Mouse (Mus musculus) olfactory bulb, adult 2 months (tissue): ENCODE data around the gene Kif21a. TPM values are rescaled to one million over a fixed set of nuclear protein-coding genes. Genes with fewer than 3 reads are reported as not detected.

ENCODE experiments used
- H3K27ac ChIP-seq: fragments of 200-500 bp; 2 replicates; pipeline ENCODE4 v1.5.1; 2012; ENCODE audit warnings: low read depth, low read length; ENCODE audit not compliant: insufficient read depth
- H3K4me1 ChIP-seq: fragments of 200-500 bp; 2 replicates; pipeline ENCODE4 v1.6.1; 2012; ENCODE audit warnings: low read length; ENCODE audit not compliant: control insufficient read depth, insufficient read depth
- H3K4me3 ChIP-seq: fragments of 200-500 bp; 2 replicates; pipeline ENCODE4 v1.5.1; 2012; ENCODE audit warnings: mild to moderate bottlenecking, low read depth, low read length, moderate library complexity; ENCODE audit not compliant: insufficient read depth
- CTCF ChIP-seq: fragments of 200-500 bp; IDR thresholded peaks from 2 replicates; pipeline ENCODE4 v1.5.1; 2012; ENCODE audit warnings: low read depth, mild to moderate bottlenecking, low read length, moderate library complexity; ENCODE audit not compliant: insufficient read depth
- POLR2A ChIP-seq: fragments of 200-500 bp; IDR thresholded peaks from 2 replicates; pipeline ENCODE4 v1.6.1; 2012; ENCODE audit warnings: mild to moderate bottlenecking, low read depth, low read length, moderate library complexity; ENCODE audit not compliant: insufficient read depth
- WGBS: fragments of 180-500 bp; shearing (Covaris S2); methylation state at CpG from one replicate; pipeline ENCODE4 v1.1.7; 2018; 5-methylcytosine and 5-hydroxymethylcytosine counted together
- polyA plus RNA-seq: library from polyadenylated mRNA; stranded (reverse); fragments of >200 nt; gene quantifications from 2 replicates; pipeline ENCODE4 v1.2.4, GENCODE M21; 2012; ENCODE audit warnings: low replicate concordance; ENCODE audit not compliant: missing spikeins, insufficient read depth, insufficient read length

Gene Kif21a
- polyA plus RNA-seq, 1 experiment = not detected

GRCm38 (mm10) chr15:91056866-91057342 is 7.2 kb upstream of the Kif21a start:
- 72% methylated on average over 3 of the region's 3 CpGs for WGBS
- TF ChIP-seq POLR2A (no peak), CTCF (no peak)
- no peaks in the 10 kb centered on the region; the same call in 1 of the 2 replicates for H3K4me1 ChIP-seq
- H3K27ac ChIP-seq = no peak overlapping the region
- no peak overlapping the region for H3K4me3 ChIP-seq

GRCm38 (mm10) chr15:91056176-91056865 is 6.6 kb upstream of the Kif21a start:
- no peaks in the 10 kb centered on the region; the same call in 1 of the 2 replicates for H3K4me1 ChIP-seq
- H3K4me3 ChIP-seq = no peak overlapping the region
- TF ChIP-seq POLR2A = no peak
- no peak for TF ChIP-seq CTCF
- no peak overlapping the region for H3K27ac ChIP-seq
- WGBS = 22% methylated on average over 5 of the region's 5 CpGs

DNA sequence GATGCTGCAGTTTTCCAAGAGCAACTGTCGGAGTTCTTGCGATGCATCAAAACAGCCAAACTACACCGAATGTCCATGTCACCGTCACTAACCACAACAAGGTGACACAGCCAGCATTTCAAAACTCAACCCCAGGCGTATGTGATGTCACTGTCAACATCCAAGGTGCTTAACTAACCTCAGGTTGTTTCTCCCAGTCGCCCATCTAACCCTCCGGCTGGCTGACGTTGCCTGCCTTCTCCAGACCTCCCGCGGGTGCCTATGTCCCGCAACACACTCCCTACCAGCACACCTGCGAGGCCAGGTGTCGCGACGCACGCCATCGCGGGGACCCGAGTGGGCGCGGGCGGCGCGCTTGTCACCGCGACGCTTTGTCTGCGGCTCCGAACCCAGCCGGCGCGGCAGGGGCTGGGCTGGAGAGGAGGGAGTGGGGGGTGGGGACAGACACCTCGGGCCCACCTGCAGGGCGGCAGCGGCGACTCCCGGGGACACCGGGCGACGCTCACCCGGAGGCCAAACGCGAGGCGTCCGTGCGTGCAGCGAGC is 725 bp downstream of the Kif21a start:
- TF ChIP-seq CTCF (no peak), POLR2A (no peak)
- peaks cover 6% of the 10 kb centered on the region; the same call in 1 of the 2 replicates for H3K4me1 ChIP-seq
- peak overlapping the region; percentile 97 for H3K4me3 ChIP-seq
- under 1% methylated on average over 47 of the region's 47 CpGs for WGBS
- H3K27ac ChIP-seq = peak overlapping the region; percentile 89

- 67% methylated on average over 11 of the region's 11 CpGs for WGBS
- H3K4me1 ChIP-seq = peaks cover 6% of the 10 kb centered on the region; the same call in 1 of the 2 replicates
- no peak for TF ChIP-seq POLR2A
- TF ChIP-seq CTCF = no peak
- no peak overlapping the region for H3K27ac ChIP-seq
- no peak overlapping the region for H3K4me3 ChIP-seq
Observed at GRCm38 (mm10) chr15:91047627-91048026, 2.1 kb downstream of the Kif21a start.

- 50% methylated on average over 8 of the region's 8 CpGs for WGBS
- TF ChIP-seq POLR2A = no peak
- no peak for TF ChIP-seq CTCF
- peaks cover 6% of the 10 kb centered on the region; the same call in 1 of the 2 replicates for H3K4me1 ChIP-seq
- H3K4me3 ChIP-seq = no peak overlapping the region
- H3K27ac ChIP-seq = no peak overlapping the region
Observed at GRCm38 (mm10) chr15:91046506-91046905, 3.2 kb downstream of the Kif21a start.

DNA sequence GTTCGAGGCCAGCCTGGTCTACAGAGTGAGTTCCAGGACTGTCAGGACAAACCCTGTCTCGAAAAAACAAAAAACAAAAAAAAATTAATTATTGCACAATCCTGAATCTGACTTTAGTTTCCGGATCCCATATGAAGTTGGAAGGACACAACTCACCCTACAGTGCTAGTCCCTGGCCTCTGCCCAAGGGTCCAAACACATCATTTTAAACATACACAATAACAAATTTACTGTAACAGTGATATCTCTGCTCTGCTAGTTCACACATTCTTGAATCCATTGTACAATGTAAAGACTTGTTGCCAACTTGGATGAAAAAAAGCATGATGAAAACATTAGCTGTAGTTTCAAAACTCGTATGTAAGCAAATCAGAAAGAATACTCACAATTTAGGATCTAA is 6.5 kb downstream of the Kif21a start:
- TF ChIP-seq CTCF (no peak), POLR2A (no peak)
- H3K4me1 ChIP-seq = peaks cover 3% of the 10 kb centered on the region; the same call in 1 of the 2 replicates
- WGBS = 91% methylated on average over 4 of the region's 4 CpGs
- H3K27ac ChIP-seq = no peak overlapping the region
- H3K4me3 ChIP-seq = no peak overlapping the region

- WGBS = 83% methylated on average over 5 of the region's 5 CpGs
- H3K27ac ChIP-seq = no peak overlapping the region
- no peak overlapping the region for H3K4me3 ChIP-seq
- no peaks in the 10 kb centered on the region for H3K4me1 ChIP-seq
- TF ChIP-seq POLR2A (no peak), CTCF (no peak)
Observed at GRCm38 (mm10) chr15:91038860-91039259, 10.9 kb downstream of the Kif21a start.

DNA sequence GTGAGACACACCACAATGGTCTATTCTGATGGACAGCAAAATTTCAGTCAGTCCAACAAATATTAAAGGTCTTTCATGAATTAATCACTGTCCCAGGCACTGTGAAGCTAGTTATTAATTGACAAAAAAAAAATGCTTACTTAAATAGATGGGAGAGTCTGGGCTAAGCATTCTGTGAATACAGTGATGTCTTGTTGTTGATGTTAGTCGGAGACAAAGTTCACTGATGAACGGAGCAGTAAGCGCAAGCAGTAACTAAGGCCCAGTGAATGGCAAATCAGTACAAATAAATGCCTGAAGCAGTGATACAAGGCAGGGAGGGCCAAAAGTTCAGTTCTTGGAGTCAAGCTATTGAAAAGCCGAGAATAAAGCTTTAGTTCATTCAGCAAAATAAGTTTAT is 15.7 kb downstream of the Kif21a start:
- WGBS = 74% methylated on average over 4 of the region's 4 CpGs

DNA sequence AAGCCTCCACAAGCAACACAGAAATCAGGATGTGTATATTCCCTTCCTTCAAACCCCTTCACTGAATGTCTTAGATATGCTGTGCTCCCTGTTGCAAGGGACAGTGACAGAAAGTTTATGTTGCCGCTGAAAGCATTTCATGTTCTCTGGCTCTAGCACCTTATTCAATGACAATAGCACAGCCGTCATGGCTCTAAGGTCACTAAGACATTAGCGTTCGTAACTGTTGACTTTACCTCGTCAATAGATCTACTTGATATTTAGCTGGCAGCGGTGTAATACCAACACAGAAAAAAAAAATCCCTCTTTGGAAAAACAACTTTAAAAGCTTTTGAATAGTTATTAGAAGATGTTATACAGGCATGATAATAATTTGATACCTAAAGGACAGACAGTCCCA is 16.2 kb downstream of the Kif21a start:
- 91% methylated on average over 6 of the region's 6 CpGs for WGBS
- 0 out of 2 replicates have a peak, but pooled peaks cover 2% of the 10 kb centered on the region for H3K4me1 ChIP-seq
- TF ChIP-seq POLR2A = no peak
- no peak for TF ChIP-seq CTCF
- H3K4me3 ChIP-seq = no peak overlapping the region
- no peak overlapping the region for H3K27ac ChIP-seq

More for the DNA sequence above, 15.7 kb downstream of the Kif21a start:
- H3K4me1 ChIP-seq = no peaks in the 10 kb centered on the region
- no peak overlapping the region for H3K4me3 ChIP-seq
- no peak overlapping the region for H3K27ac ChIP-seq
- TF ChIP-seq CTCF (no peak), POLR2A (no peak)
